Mouse (Mus musculus) MEL (cell line): Measurements from ENCODE around the gene Fcer2a. TPM values are rescaled to one million over a fixed set of nuclear protein-coding genes. Genes with fewer than 3 reads are reported as not detected.

ENCODE experiments used
- DNase-seq: peaks from one replicate; pipeline ENCODE4 v3.0.0; 2011; ENCODE audit warnings: low read depth, low spot score
- H3K27ac ChIP-seq: 2 replicates; pipeline ENCODE4 v1.5.1; 2012; ENCODE audit warnings: low read depth, mild to moderate bottlenecking, control low read depth, low read length, moderate library complexity; ENCODE audit not compliant: control insufficient read depth
- H3K27me3 ChIP-seq, 2 experiments: fragments of 150-350 bp in 1 of 2; sonication (generic) in 1 of 2; 2 replicates each; pipeline ENCODE4 v1.6.1; 2012; ENCODE audit warnings: low read length in 2 of 2, mild to moderate bottlenecking in 2 of 2, improper control_type of control experiment in 1 of 2, moderate library complexity in 1 of 2; ENCODE audit not compliant: insufficient read depth in 2 of 2, control insufficient read depth in 1 of 2
- H3K36me3 ChIP-seq, 2 experiments: 2 replicates each; pipeline ENCODE4 v1.6.1; 2012 to 2014; ENCODE audit warnings: low read length in 2 of 2, improper control_type of control experiment in 1 of 2, inconsistent platforms in 1 of 2, mild to moderate bottlenecking in 1 of 2; ENCODE audit not compliant: insufficient read depth in 2 of 2, control insufficient read depth in 1 of 2
- H3K4me1 ChIP-seq, 2 experiments: fragments of 150-350 bp in 1 of 2; sonication (generic) in 1 of 2; 2 replicates each; pipeline ENCODE4 v1.6.1; 2012; ENCODE audit warnings: low read length in 2 of 2, improper control_type of control experiment in 1 of 2, mild to moderate bottlenecking in 1 of 2; ENCODE audit not compliant: insufficient read depth in 2 of 2, control insufficient read depth in 1 of 2
- H3K4me3 ChIP-seq, 2 experiments: fragments of 150-350 bp in 1 of 2; sonication (generic) in 1 of 2; 2 replicates each; pipeline ENCODE4 v1.5.1; 2012; ENCODE audit warnings: low read depth in 2 of 2, low read length in 2 of 2, mild to moderate bottlenecking in 2 of 2, moderate library complexity in 2 of 2, control low read depth in 1 of 2, improper control_type of control experiment in 1 of 2; ENCODE audit not compliant: control insufficient read depth in 1 of 2, insufficient read depth in 1 of 2
- H3K79me2 ChIP-seq: 2 replicates; pipeline ENCODE4 v1.6.1; 2012; ENCODE audit warnings: mild to moderate bottlenecking, low read length, moderate library complexity; ENCODE audit not compliant: control insufficient read depth, poor library complexity, insufficient read depth
- H3K9ac ChIP-seq: 2 replicates; pipeline ENCODE4 v1.6.1; 2012; ENCODE audit warnings: low read depth, mild to moderate bottlenecking, control low read depth, low read length, moderate library complexity; ENCODE audit not compliant: control insufficient read depth, poor library complexity, severe bottlenecking
- H3K9me3 ChIP-seq: fragments of 150-350 bp; sonication (generic); replicated peaks from 2 replicates; pipeline ENCODE4 v1.6.1; 2012; ENCODE audit warnings: mild to moderate bottlenecking, low read length, improper control_type of control experiment, moderate library complexity; ENCODE audit not compliant: insufficient read depth
- BHLHE40 ChIP-seq: IDR thresholded peaks from 2 replicates; pipeline ENCODE4 v1.6.1; 2012; ENCODE audit warnings: low read depth, mild to moderate bottlenecking, inconsistent platforms, low read length, improper control_type of control experiment, borderline replicate concordance
- CTCF ChIP-seq, 3 experiments: IDR thresholded peaks in 2 of 3; conservative IDR thresholded peaks in 1 of 3; 2 replicates each; pipeline ENCODE4 v1.5.1; 2011 to 2012; ENCODE audit warnings: low read length in 3 of 3, low read depth in 2 of 3, mild to moderate bottlenecking in 2 of 3, improper control_type of control experiment in 1 of 3, inconsistent platforms in 1 of 3, mixed read lengths in 1 of 3, moderate library complexity in 1 of 3; ENCODE audit not compliant: control insufficient read depth in 1 of 3, insufficient read depth in 1 of 3, poor library complexity in 1 of 3, severe bottlenecking in 1 of 3
- E2F4 ChIP-seq: IDR thresholded peaks from 2 replicates; pipeline ENCODE4 v1.6.1; 2011; ENCODE audit warnings: low read depth, low read length, improper control_type of control experiment, borderline replicate concordance
- EP300 ChIP-seq, 2 experiments: IDR thresholded peaks; 2 replicates each; pipeline ENCODE4 v1.6.1; 2011; ENCODE audit warnings: improper control_type of control experiment in 2 of 2, low read length in 2 of 2, low read depth in 1 of 2, mild to moderate bottlenecking in 1 of 2
- ETS1 ChIP-seq: IDR thresholded peaks from 2 replicates; pipeline ENCODE4 v1.6.1; 2012; ENCODE audit warnings: low read depth, mild to moderate bottlenecking, inconsistent platforms, low read length, improper control_type of control experiment, moderate library complexity
- GABPA ChIP-seq: IDR thresholded peaks from 2 replicates; pipeline ENCODE4 v1.6.1; 2012; ENCODE audit warnings: low read depth, mild to moderate bottlenecking, inconsistent platforms, low read length, improper control_type of control experiment, moderate library complexity
- GATA1 ChIP-seq: IDR thresholded peaks from 2 replicates; pipeline ENCODE4 v1.6.1; 2011; ENCODE audit warnings: low read depth, low read length, improper control_type of control experiment
- HCFC1 ChIP-seq: IDR thresholded peaks from 2 replicates; pipeline ENCODE4 v1.6.1; 2012; ENCODE audit warnings: low read depth, mild to moderate bottlenecking, inconsistent platforms, low read length, improper control_type of control experiment, moderate library complexity
- KAT2A ChIP-seq: conservative IDR thresholded peaks from 2 replicates; pipeline ENCODE4 v1.6.1; 2012; ENCODE audit warnings: low read depth, low read length, improper control_type of control experiment, inconsistent platforms
- MAZ ChIP-seq: IDR thresholded peaks from 2 replicates; pipeline ENCODE4 v1.6.1; 2012; ENCODE audit warnings: low read depth, mild to moderate bottlenecking, inconsistent platforms, low read length, improper control_type of control experiment
- MEF2A ChIP-seq: IDR thresholded peaks from 2 replicates; pipeline ENCODE4 v1.6.1; 2014; ENCODE audit warnings: low read depth, mild to moderate bottlenecking, inconsistent platforms, low read length, improper control_type of control experiment; ENCODE audit not compliant: poor library complexity, insufficient replicate concordance, severe bottlenecking; ENCODE audit errors: extremely low read depth
- MXI1 ChIP-seq: IDR thresholded peaks from 2 replicates; pipeline ENCODE4 v1.6.1; 2011; ENCODE audit warnings: mild to moderate bottlenecking, low read depth, low read length, improper control_type of control experiment
- MYB ChIP-seq: IDR thresholded peaks from 2 replicates; pipeline ENCODE4 v1.6.1; 2011; ENCODE audit warnings: mild to moderate bottlenecking, low read depth, low read length, improper control_type of control experiment
- POLR2AphosphoS5 ChIP-seq: IDR thresholded peaks from 2 replicates; pipeline ENCODE4 v1.6.1; 2012; ENCODE audit warnings: low read depth, borderline replicate concordance, mild to moderate bottlenecking, inconsistent platforms, low read length, moderate library complexity, mixed read lengths
- SIN3A ChIP-seq: IDR thresholded peaks from 2 replicates; pipeline ENCODE4 v1.6.1; 2012; ENCODE audit warnings: low read length, improper control_type of control experiment, inconsistent platforms
- TAL1 ChIP-seq: IDR thresholded peaks from 2 replicates; pipeline ENCODE4 v1.6.1; 2012; ENCODE audit warnings: mild to moderate bottlenecking, inconsistent platforms, low read length, moderate library complexity, mixed read lengths
- TBP ChIP-seq: IDR thresholded peaks from 2 replicates; pipeline ENCODE4 v1.8.0; 2011; ENCODE audit warnings: low read depth, low read length, improper control_type of control experiment
- UBTF ChIP-seq: IDR thresholded peaks from 2 replicates; pipeline ENCODE4 v1.6.1; 2012; ENCODE audit warnings: low read depth, mild to moderate bottlenecking, inconsistent platforms, low read length, improper control_type of control experiment, moderate library complexity, borderline replicate concordance; ENCODE audit not compliant: insufficient read depth
- USF1 ChIP-seq: IDR thresholded peaks from 2 replicates; pipeline ENCODE4 v1.6.1; 2014; ENCODE audit warnings: low read depth, mild to moderate bottlenecking, inconsistent platforms, low read length, improper control_type of control experiment, moderate library complexity
- USF2 ChIP-seq, 2 experiments: IDR thresholded peaks; 2 replicates each; pipeline ENCODE4 v1.6.1; 2011 to 2012; ENCODE audit warnings: improper control_type of control experiment in 2 of 2, low read length in 2 of 2, borderline replicate concordance in 1 of 2, inconsistent platforms in 1 of 2, low read depth in 1 of 2, mild to moderate bottlenecking in 1 of 2; ENCODE audit not compliant: insufficient read depth in 1 of 2
- ZKSCAN1 ChIP-seq: IDR thresholded peaks from 2 replicates; pipeline ENCODE4 v1.6.1; 2012; ENCODE audit warnings: low read depth, mild to moderate bottlenecking, inconsistent platforms, low read length, improper control_type of control experiment, moderate library complexity
- ZMIZ1 ChIP-seq: IDR thresholded peaks from 2 replicates; pipeline ENCODE4 v1.6.1; 2012; ENCODE audit warnings: low read depth, mild to moderate bottlenecking, inconsistent platforms, low read length, improper control_type of control experiment, moderate library complexity
- polyA plus RNA-seq, 2 experiments: library from polyadenylated mRNA; stranded (reverse) in 1 of 2; unstranded in 1 of 2; fragments of >175 nt in 1 of 2; fragments of >200 nt in 1 of 2; gene quantifications; 2 replicates each; pipeline versions ENCODE4 v1.2.1 to v1.2.4; 2012; ENCODE audit warnings: low replicate concordance in 2 of 2, low read depth in 1 of 2; ENCODE audit not compliant: insufficient read length in 2 of 2, insufficient read depth in 1 of 2, missing spikeins in 1 of 2
- total RNA-seq: library from RNA; depleted of rRNA; stranded (reverse); fragments of 300-350 nt; gene quantifications from 2 replicates; pipeline ENCODE4 v1.2.3, GENCODE M21; 2012; rRNA removed

Gene Fcer2a
- total RNA-seq (not detected in 2 replicates), polyA plus RNA-seq (under 1 TPM in 1 of 2 experiments, not detected in 1; 0.07 TPM)

GRCm38 (mm10) chr8:3694121-3694520 lies at the start of gene Fcer2a:
Fcer2a (minus strand) TSS chr8:3694175.
- Histone ChIP-seq H3K27me3 (0 out of 4 replicates have a peak, but pooled peaks cover 0 to 1% of the 10 kb centered on the region in 2 experiments), H3K4me3 (no peak within 1 kb of the TSS)
- no peak for DNase-seq

DNA sequence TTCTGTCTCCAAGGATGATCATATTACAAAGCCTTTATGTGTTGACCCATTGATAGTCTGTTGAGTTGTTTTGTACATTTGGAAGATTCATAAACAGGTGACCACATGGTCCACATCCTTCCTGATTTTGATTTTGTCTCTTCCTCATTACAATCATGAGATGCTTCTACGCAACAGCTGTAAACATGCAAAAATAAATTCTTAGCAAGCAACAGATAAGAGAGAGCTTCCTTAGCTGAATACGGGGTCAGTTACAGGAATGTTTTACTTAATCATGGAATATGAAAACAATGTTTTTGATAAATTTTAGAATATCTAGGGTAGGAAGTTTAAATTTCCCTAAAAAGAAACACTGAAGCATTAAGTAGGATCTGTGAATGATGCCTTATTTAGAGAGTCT lies 43.0 kb upstream of the Fcer2a start:
- Histone ChIP-seq H3K27me3 (no peaks in the 10 kb centered on the region), H3K36me3 (no peaks in the 10 kb centered on the region), H3K27ac (no peak overlapping the region), H3K9ac (no peak overlapping the region), H3K4me3 (no peak overlapping the region), H3K9me3 (no peaks in the 10 kb centered on the region), H3K4me1 (no peaks in the 10 kb centered on the region), H3K79me2 (no peaks in the 10 kb centered on the region)
- DNase-seq, result no peak
- TF ChIP-seq EP300 (IDR thresholded peaks at IDR 0.05; ENCODE audit: low read depth in 1 of 2, low read length in 2 of 2) (no peak), GATA1 (no peak), ZKSCAN1 (no peak), ETS1 (no peak), ZMIZ1 (no peak), HCFC1 (no peak), MYB (no peak), E2F4 (no peak), GABPA (no peak), TAL1 (no peak), USF2 (IDR thresholded peaks at IDR 0.05; ENCODE audit: borderline replicate concordance in 1 of 2, insufficient read depth in 1 of 2, low read depth in 1 of 2, low read length in 2 of 2) (no peak), UBTF (no peak)

More at GRCm38 (mm10) chr8:3694121-3694520, at the start of gene Fcer2a:
- H3K36me3 ChIP-seq, result no peaks in the 10 kb centered on the region
- H3K4me1 ChIP-seq, result no peaks in the 10 kb centered on the region
- no peak within 1 kb of the TSS for H3K27ac ChIP-seq
- no peaks in the 10 kb centered on the region for H3K9me3 ChIP-seq
- no peak within 1 kb of the TSS for H3K9ac ChIP-seq
- TF ChIP-seq ZMIZ1 (no peak), TBP (no peak), MXI1 (no peak), TAL1 (no peak), MAZ (no peak), SIN3A (no peak), EP300 (IDR thresholded peaks at IDR 0.05; ENCODE audit: low read depth in 1 of 2, low read length in 2 of 2) (no peak), GABPA (no peak), GATA1 (no peak), USF1 (no peak), MYB (no peak), HCFC1 (no peak), BHLHE40 (no peak), MEF2A (no peak), POLR2AphosphoS5 (no peak), KAT2A (no peak), ETS1 (no peak), CTCF (IDR thresholded peaks at IDR 0.05 in 2 of 3, conservative IDR thresholded peaks at IDR 0.05 in 1 of 3; ENCODE audit: control insufficient read depth in 1 of 3, insufficient read depth in 1 of 3, low read depth in 2 of 3, low read length in 3 of 3, poor library complexity in 1 of 3, severe bottlenecking in 1 of 3) (no peak)
- H3K79me2 ChIP-seq, result no peaks in the 10 kb centered on the region
